Mouse (Mus musculus) liver, postnatal 0 days (tissue): Measurements from ENCODE around the gene Prph. TPM values are rescaled to one million over a fixed set of nuclear protein-coding genes. Genes with fewer than 3 reads are reported as not detected.
A peak's percentile ranks its signal among the peaks of the same experiment; 100 is the strongest.

ENCODE experiments used
- ATAC-seq: fragments of 200-750 bp; cut with Nextera tagmentation; 2 replicates; pipeline ENCODE4 v1.8.0; 2017; ENCODE audit warnings: mild to moderate bottlenecking, moderate library complexity
- DNase-seq: peaks from one replicate; pipeline ENCODE4 v3.0.0-alpha.2; 2016
- H3K27ac ChIP-seq: fragments of 300-500 bp; sonication (generic); 2 replicates; pipeline ENCODE4 v1.5.1; 2014; ENCODE audit warnings: antibody characterized with exemption, moderate library complexity, mild to moderate bottlenecking, low read depth
- H3K27me3 ChIP-seq: fragments of 300-500 bp; sonication (generic); 2 replicates; pipeline ENCODE4 v1.6.1; 2014; ENCODE audit warnings: low read length, control low read depth, mixed read lengths; ENCODE audit not compliant: insufficient read depth
- H3K36me3 ChIP-seq: fragments of 300-500 bp; sonication (generic); replicated peaks from 2 replicates; pipeline ENCODE4 v1.6.1; 2014; ENCODE audit warnings: mild to moderate bottlenecking, control low read depth, low read length, moderate library complexity, mixed read lengths; ENCODE audit not compliant: insufficient read depth
- H3K4me1 ChIP-seq: fragments of 300-500 bp; sonication (generic); 2 replicates; pipeline ENCODE4 v1.6.1; 2014; ENCODE audit warnings: antibody characterized with exemption, mild to moderate bottlenecking, control low read depth; ENCODE audit not compliant: insufficient read depth
- H3K4me2 ChIP-seq: fragments of 300-500 bp; sonication (generic); 2 replicates; pipeline ENCODE4 v1.6.1; 2014; ENCODE audit warnings: low read depth, mild to moderate bottlenecking, low read length, moderate library complexity, mixed read lengths
- H3K4me3 ChIP-seq: fragments of 300-500 bp; sonication (generic); 2 replicates; pipeline ENCODE4 v1.5.1; 2014; ENCODE audit warnings: low read depth, low read length
- H3K9ac ChIP-seq: fragments of 300-500 bp; sonication (generic); replicated peaks from 2 replicates; pipeline ENCODE4 v1.6.1; 2014; ENCODE audit warnings: mild to moderate bottlenecking, moderate library complexity
- H3K9me3 ChIP-seq: fragments of 300-500 bp; sonication (generic); 2 replicates; pipeline ENCODE4 v1.6.1; 2016; ENCODE audit warnings: mild to moderate bottlenecking, control low read depth, low read length, mixed read lengths
- CTCF ChIP-seq: sonication (generic); IDR thresholded peaks from 2 replicates; pipeline ENCODE4 v1.5.1; 2016; ENCODE audit warnings: antibody characterized with exemption, low read depth
- EP300 ChIP-seq: IDR thresholded peaks from 2 replicates; pipeline ENCODE4 v1.6.1; 2016; ENCODE audit warnings: antibody characterized with exemption, low read depth, mild to moderate bottlenecking
- WGBS: fragments of 180-500 bp; shearing (Covaris S2); extraction: QIAGEN DNeasy Blood & Tissue Kit; methylation state at CpG from one replicate; pipeline ENCODE4 v1.1.7; 2014; ENCODE audit not compliant: insufficient replicate concordance; 5-methylcytosine and 5-hydroxymethylcytosine counted together
- polyA plus RNA-seq: library from polyadenylated mRNA; unstranded; fragments of >200 nt; fragmentation: Nextera tagmentation; extraction: Ambion mirVana; gene quantifications from 2 replicates; pipeline ENCODE4 v1.2.1, GENCODE M21; 2015

Gene Prph
- polyA plus RNA-seq, 1 experiment from 2014 or later: 0.85 TPM

GRCm38 (mm10) chr15:99026259-99026658 is 28.7 kb upstream of the Prph start:
- WGBS: 42% methylated on average over 4 of the region's 4 CpGs
- no peaks in the 10 kb centered on the region for H3K27me3 ChIP-seq
- DNase-seq (peak; percentile 79), ATAC-seq (no peak)
- no peak overlapping the region for H3K27ac ChIP-seq
- no peaks in the 10 kb centered on the region for H3K9me3 ChIP-seq
- no peak overlapping the region for H3K9ac ChIP-seq
- no peaks in the 10 kb centered on the region for H3K36me3 ChIP-seq
- no peak overlapping the region for H3K4me3 ChIP-seq
- H3K4me2 ChIP-seq: no peak overlapping the region
- TF ChIP-seq CTCF (peak; percentile 87), EP300 (no peak)
- peaks cover 12% of the 10 kb centered on the region for H3K4me1 ChIP-seq

GRCm38 (mm10) chr15:99027116-99027515 is 27.9 kb upstream of the Prph start:
- peaks cover 1% of the 10 kb centered on the region; the same call in 1 of the 2 replicates for H3K36me3 ChIP-seq
- DNase-seq: no peak
- H3K9ac ChIP-seq: no peak overlapping the region
- peaks cover 15% of the 10 kb centered on the region for H3K4me1 ChIP-seq
- H3K4me2 ChIP-seq: no peak overlapping the region
- TF ChIP-seq CTCF: 0 out of 2 replicates have a peak, but pooled peaks have one; percentile 5
- no peak for TF ChIP-seq EP300
- no peaks in the 10 kb centered on the region for H3K9me3 ChIP-seq
- no peak overlapping the region for H3K4me3 ChIP-seq
- no peak for ATAC-seq
- no peaks in the 10 kb centered on the region for H3K27me3 ChIP-seq
- WGBS: 72% methylated on average over 5 of the region's 5 CpGs
- H3K27ac ChIP-seq: no peak overlapping the region

GRCm38 (mm10) chr15:99028874-99029458 is 26.0 kb upstream of the Prph start:
- peak; percentile 30 for DNase-seq
- H3K9ac ChIP-seq: peak overlapping the region; percentile 80
- WGBS: under 1% methylated on average over 10 of the region's 10 CpGs

GRCm38 (mm10) chr15:99029619-99030584 is 25.1 kb upstream of the Prph start, which contains the start of gene Tuba1c:
Gene Tuba1c (plus strand): TSS chr15:99029891.
- Histone ChIP-seq H3K9ac (peak within 1 kb of the TSS; percentile 80), H3K27me3 (no peaks in the 10 kb centered on the region), H3K9me3 (no peaks in the 10 kb centered on the region), H3K4me3 (peak within 1 kb of the TSS; percentile 71), H3K4me1 (peaks cover 30% of the 10 kb centered on the region), H3K27ac (peak within 1 kb of the TSS; percentile 95), H3K4me2 (peak within 1 kb of the TSS; percentile 96), H3K36me3 (peaks cover 20% of the 10 kb centered on the region)
- ATAC-seq (peak; percentile 90), DNase-seq (peak; percentile 97)
- TF ChIP-seq EP300 (peak; percentile 67), CTCF (peak; percentile 19)
- WGBS: under 1% methylated on average over 48 of the region's 52 CpGs

More at GRCm38 (mm10) chr15:99028874-99029458, 26.0 kb upstream of the Prph start:
- H3K4me1 ChIP-seq: peaks cover 29% of the 10 kb centered on the region
- no peaks in the 10 kb centered on the region for H3K27me3 ChIP-seq
- peak overlapping the region; percentile 95 for H3K27ac ChIP-seq
- H3K4me2 ChIP-seq: peak overlapping the region; percentile 96
- H3K4me3 ChIP-seq: peak overlapping the region; percentile 71
- no peaks in the 10 kb centered on the region for H3K9me3 ChIP-seq
- ATAC-seq: no peak
- TF ChIP-seq EP300 (no peak), CTCF (no peak)
- peaks cover 14% of the 10 kb centered on the region for H3K36me3 ChIP-seq

- TF ChIP-seq EP300 (no peak), CTCF (no peak)
- Histone ChIP-seq H3K9ac (peak overlapping the region; percentile 80), H3K36me3 (peaks cover 29% of the 10 kb centered on the region), H3K4me3 (peak overlapping the region; percentile 71), H3K4me1 (peaks cover 29% of the 10 kb centered on the region), H3K27me3 (no peaks in the 10 kb centered on the region), H3K9me3 (no peaks in the 10 kb centered on the region), H3K4me2 (peak overlapping the region; percentile 96), H3K27ac (peak overlapping the region; percentile 95)
- DNase-seq (peak; percentile 82), ATAC-seq (peak; percentile 75)
- 2% methylated on average over 26 of the region's 26 CpGs for WGBS
Measured at GRCm38 (mm10) chr15:99030585-99031387, 24.2 kb upstream of the Prph start.

GRCm38 (mm10) chr15:99031388-99031675 is 23.6 kb upstream of the Prph start:
- TF ChIP-seq CTCF (no peak), EP300 (no peak)
- ATAC-seq: no peak
- no peak for DNase-seq
- peaks cover 34% of the 10 kb centered on the region for H3K4me1 ChIP-seq
- H3K36me3 ChIP-seq: peaks cover 34% of the 10 kb centered on the region
- peak overlapping the region; percentile 71 for H3K4me3 ChIP-seq
- WGBS: 35% methylated on average over 4 of the region's 4 CpGs
- peak overlapping the region; percentile 95 for H3K27ac ChIP-seq
- peak overlapping the region; percentile 80 for H3K9ac ChIP-seq
- no peaks in the 10 kb centered on the region for H3K9me3 ChIP-seq
- no peaks in the 10 kb centered on the region for H3K27me3 ChIP-seq
- peak overlapping the region; percentile 96 for H3K4me2 ChIP-seq
